Mouse (Mus musculus) lung, embryonic 15.5 days (tissue): ENCODE measurements around the gene Ascc1. TPM values are rescaled to one million over a fixed set of nuclear protein-coding genes. Genes with fewer than 3 reads are reported as not detected.

Experiments
- microRNA-seq: library from miRNA; unstranded; fragments of <30 nt; microRNA quantifications from one replicate; pipeline ENCODE4, GENCODE M21; 2016
- polyA plus RNA-seq: library from polyadenylated mRNA; unstranded; fragments of >200 nt; fragmentation: Nextera tagmentation; extraction: Ambion mirVana; gene quantifications from 2 replicates; pipeline ENCODE4 v1.2.1, GENCODE M21; 2015

Ascc1 gene
- polyA plus RNA-seq, 1 experiment from 2014 or later = 45.2 TPM

Small RNAs within 50 kb of the gene (microRNA-seq; reads per million reads assigned to microRNA genes)
- gene Mir6906 = not detected

Other genes with a start within 250 kb of the Ascc1 start
- gene Dnajb12, start 123.2 kb upstream of the Ascc1 start, polyA plus RNA-seq = 21.0 and 24.1 TPM in 2 replicates
- gene Ddit4, start 51.0 kb upstream of the Ascc1 start, polyA plus RNA-seq = 43.2 and 49.6 TPM in 2 replicates
- 109 and 112 TPM in 2 replicates for gene Anapc16, start 330 bp downstream of the Ascc1 start, polyA plus RNA-seq
- 2.2 and 4.4 TPM in 2 replicates for gene Spock2, start 103.4 kb downstream of the Ascc1 start, polyA plus RNA-seq
- 2.5 TPM in 2 replicates for gene Chst3, start 216.5 kb downstream of the Ascc1 start, polyA plus RNA-seq